Mouse (Mus musculus) forebrain, embryonic 13.5 days (tissue): ENCODE measurements around the gene Nomo1. TPM values are rescaled to one million over a fixed set of nuclear protein-coding genes. Genes with fewer than 3 reads are reported as not detected.

Experiments used
- ATAC-seq: fragments of 200-750 bp; cut with Nextera tagmentation; 2 replicates; pipeline ENCODE4 v1.8.0; 2017
- H3K27ac ChIP-seq: fragments of 300-500 bp; sonication (generic); 2 replicates; pipeline ENCODE4 v1.5.1; 2015; ENCODE audit warnings: inconsistent platforms, mild to moderate bottlenecking, moderate library complexity
- H3K27me3 ChIP-seq: fragments of 300-500 bp; sonication (generic); 2 replicates; pipeline ENCODE4 v1.6.1; 2015; ENCODE audit warnings: mild to moderate bottlenecking, inconsistent platforms
- H3K36me3 ChIP-seq: fragments of 300-500 bp; sonication (generic); 2 replicates; pipeline ENCODE4 v1.6.1; 2015; ENCODE audit warnings: mild to moderate bottlenecking, inconsistent platforms; ENCODE audit not compliant: poor library complexity, severe bottlenecking
- H3K4me1 ChIP-seq: fragments of 300-500 bp; sonication (generic); 2 replicates; pipeline ENCODE4 v1.6.1; 2015; ENCODE audit warnings: inconsistent platforms
- H3K4me2 ChIP-seq: fragments of 300-500 bp; sonication (generic); 2 replicates; pipeline ENCODE4 v1.6.1; 2015; ENCODE audit warnings: inconsistent platforms, mild to moderate bottlenecking, moderate library complexity
- H3K4me3 ChIP-seq: fragments of 300-500 bp; sonication (generic); 2 replicates; pipeline ENCODE4 v1.5.1; 2015; ENCODE audit warnings: mild to moderate bottlenecking, inconsistent platforms
- H3K9ac ChIP-seq: fragments of 300-500 bp; sonication (generic); 2 replicates; pipeline ENCODE4 v1.6.1; 2015; ENCODE audit warnings: mild to moderate bottlenecking, inconsistent platforms
- H3K9me3 ChIP-seq: fragments of 300-500 bp; sonication (generic); replicated peaks from 2 replicates; pipeline ENCODE4 v1.6.1; 2016; ENCODE audit warnings: inconsistent platforms
- WGBS: fragments of 180-500 bp; shearing (Covaris S2); methylation state at CpG from one replicate; pipeline ENCODE4 v1.1.7; 2015; 5-methylcytosine and 5-hydroxymethylcytosine counted together
- polyA plus RNA-seq: library from polyadenylated mRNA; unstranded; fragments of >200 nt; fragmentation: Nextera tagmentation; extraction: Ambion mirVana; gene quantifications from 2 replicates; pipeline ENCODE4 v1.2.1, GENCODE M21; 2015

Nomo1 gene
- 30.7 and 32.3 TPM in 2 replicates for polyA plus RNA-seq

DNA sequence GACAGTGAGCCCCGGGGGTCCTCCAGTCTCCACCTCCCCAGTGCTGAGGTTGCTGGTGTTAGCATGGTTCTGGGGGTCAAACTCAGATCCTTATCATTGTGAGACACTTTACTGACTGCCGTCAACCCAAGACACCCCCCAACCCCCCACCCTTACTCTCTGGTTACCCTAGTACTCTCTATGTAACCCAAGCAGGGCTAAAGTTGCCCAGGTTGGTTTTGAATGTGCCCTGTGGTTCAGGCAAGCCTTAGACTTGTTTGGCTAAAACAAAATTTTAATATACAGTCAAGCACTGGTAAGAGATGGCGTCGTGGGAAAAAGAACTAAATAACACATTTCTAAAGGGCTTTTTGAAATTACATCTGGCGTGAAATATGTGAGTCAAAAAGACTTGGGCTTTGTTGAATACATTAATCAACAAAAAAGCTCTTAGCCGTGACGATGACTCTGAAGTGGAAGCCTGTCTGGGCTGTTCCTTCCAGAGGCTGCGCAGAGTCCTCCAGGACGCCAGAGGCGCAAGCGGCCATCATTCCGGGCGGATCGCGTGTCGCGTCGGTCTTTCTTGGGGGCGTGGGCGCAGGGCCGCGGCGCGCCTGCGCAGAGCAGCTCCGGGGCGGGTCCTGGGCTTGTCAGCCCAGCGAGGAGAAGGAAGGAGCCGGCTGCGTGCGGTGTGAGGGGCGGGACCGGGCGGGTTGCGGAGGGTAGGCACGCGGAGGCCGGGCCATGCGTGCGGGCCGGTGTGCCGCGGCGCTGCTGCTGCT, at the start of gene Nomo1:
TSS of gene Nomo1 (plus strand) at position 590 of the 761 bp plus-strand sequence.
- Histone ChIP-seq H3K4me1 (peaks cover 16% of the 10 kb centered on the region), H3K4me3 (peak within 1 kb of the TSS; percentile 89), H3K27me3 (peaks cover 8% of the 10 kb centered on the region), H3K9ac (peak within 1 kb of the TSS; percentile 93), H3K9me3 (no peaks in the 10 kb centered on the region), H3K36me3 (peaks cover 9% of the 10 kb centered on the region), H3K4me2 (peak within 1 kb of the TSS; percentile 95), H3K27ac (peak within 1 kb of the TSS; percentile 25; the same call in 1 of the 2 replicates)
- peak; percentile 97 for ATAC-seq
- 7% methylated on average over 31 of the region's 44 CpGs for WGBS

DNA sequence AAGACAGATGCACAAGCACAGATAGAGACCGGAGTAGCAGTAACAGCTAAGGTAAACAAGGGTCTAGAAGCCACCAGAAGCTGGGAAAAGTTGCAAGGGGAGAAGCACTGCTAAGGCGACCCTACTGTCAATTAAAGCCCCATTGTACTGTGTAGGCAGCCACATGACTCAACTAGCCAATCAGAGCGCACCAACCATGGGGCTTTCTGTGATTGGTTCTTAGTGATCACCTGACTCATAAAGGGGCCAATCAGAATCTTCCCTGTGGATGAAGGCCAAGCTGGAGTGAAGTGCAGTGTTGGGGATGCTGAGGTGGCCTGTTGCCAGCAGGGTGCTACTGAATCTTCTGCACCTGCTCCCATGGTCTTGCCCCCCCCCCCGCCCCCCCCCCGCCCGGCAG, 46.6 kb upstream of the Nomo1 start:
- no peak overlapping the region for H3K27ac ChIP-seq
- H3K9me3 ChIP-seq: no peaks in the 10 kb centered on the region; the same call in 1 of the 2 replicates
- 76% methylated on average over 6 of the region's 6 CpGs for WGBS
- H3K27me3 ChIP-seq: 0 out of 2 replicates have a peak, but pooled peaks cover 2% of the 10 kb centered on the region
- no peaks in the 10 kb centered on the region for H3K4me1 ChIP-seq
- H3K4me3 ChIP-seq: no peak overlapping the region
- no peak for ATAC-seq
- no peak overlapping the region for H3K9ac ChIP-seq
- H3K36me3 ChIP-seq: no peaks in the 10 kb centered on the region
- H3K4me2 ChIP-seq: no peak overlapping the region

DNA sequence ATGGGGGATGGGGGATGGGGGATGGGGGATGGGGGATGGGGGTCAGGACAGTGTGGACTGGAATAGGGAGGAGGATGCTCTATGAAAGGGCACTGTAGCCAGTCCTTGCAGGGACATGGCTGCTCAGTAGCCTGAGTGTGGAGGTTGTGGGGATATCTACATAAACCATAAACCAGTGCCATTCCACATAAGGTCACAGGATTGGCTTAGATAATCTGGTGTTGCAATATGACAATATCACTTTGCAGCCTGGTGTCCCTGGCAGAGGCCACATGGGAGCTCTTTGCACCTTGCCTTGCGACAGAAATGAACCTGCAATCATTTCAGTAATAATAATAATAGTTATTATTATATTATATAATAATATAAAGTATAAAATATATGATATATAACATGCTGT, 45.2 kb upstream of the Nomo1 start:
- Histone ChIP-seq H3K36me3 (no peaks in the 10 kb centered on the region), H3K4me2 (no peak overlapping the region), H3K27ac (no peak overlapping the region), H3K27me3 (0 out of 2 replicates have a peak, but pooled peaks cover 2% of the 10 kb centered on the region), H3K4me1 (no peaks in the 10 kb centered on the region), H3K4me3 (no peak overlapping the region), H3K9ac (no peak overlapping the region), H3K9me3 (no peaks in the 10 kb centered on the region; the same call in 1 of the 2 replicates)
- 86% methylated on average over 1 of the region's 1 CpGs for WGBS
- no peak for ATAC-seq

DNA sequence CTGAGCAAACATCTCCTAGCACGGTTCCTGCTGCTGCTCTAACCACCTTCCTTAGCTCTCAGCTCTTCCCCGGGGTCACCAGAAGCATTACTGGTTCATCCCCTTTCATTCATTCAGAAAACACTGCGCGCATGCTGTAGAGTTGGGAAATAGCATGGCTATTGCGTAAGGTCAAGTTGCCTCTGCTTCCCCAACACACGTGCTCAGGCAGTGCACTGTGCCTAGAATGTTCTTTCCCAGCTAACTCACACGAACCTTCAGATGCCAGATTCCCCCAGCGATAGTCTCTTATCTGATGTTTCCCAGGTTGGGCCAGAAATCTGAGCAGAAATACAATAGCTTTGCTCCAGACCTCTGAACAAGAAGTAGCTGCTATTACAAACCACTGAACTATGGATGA, 41.0 kb upstream of the Nomo1 start:
- no peak overlapping the region for H3K27ac ChIP-seq
- H3K9ac ChIP-seq: no peak overlapping the region
- 86% methylated on average over 8 of the region's 8 CpGs for WGBS
- no peak overlapping the region for H3K4me2 ChIP-seq
- no peak for ATAC-seq
- no peaks in the 10 kb centered on the region for H3K27me3 ChIP-seq
- H3K4me3 ChIP-seq: no peak overlapping the region
- H3K9me3 ChIP-seq: no peaks in the 10 kb centered on the region
- no peaks in the 10 kb centered on the region for H3K4me1 ChIP-seq
- H3K36me3 ChIP-seq: no peaks in the 10 kb centered on the region

DNA sequence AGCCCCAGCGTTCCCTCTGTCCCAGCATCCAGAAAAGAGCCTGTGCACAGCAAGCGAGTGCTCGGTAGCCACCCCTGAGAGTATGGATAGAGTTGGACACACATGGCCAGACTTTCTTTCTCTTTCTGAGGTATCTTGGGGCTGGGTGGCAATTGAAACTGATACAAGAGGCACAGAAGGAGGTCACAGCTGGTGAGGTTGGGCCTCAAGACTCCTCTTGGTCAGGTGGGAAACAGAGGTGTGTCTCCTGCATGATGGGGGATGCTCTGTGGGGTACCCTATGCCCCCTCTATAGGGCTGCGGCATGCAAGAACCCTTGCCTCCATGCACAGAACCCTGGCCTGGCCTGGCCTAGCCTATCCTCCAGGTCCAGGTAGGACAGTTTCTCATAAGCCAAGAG, 32.9 kb upstream of the Nomo1 start:
- Histone ChIP-seq H3K27me3 (no peaks in the 10 kb centered on the region), H3K4me3 (no peak overlapping the region), H3K4me2 (no peak overlapping the region), H3K4me1 (no peaks in the 10 kb centered on the region), H3K9me3 (no peaks in the 10 kb centered on the region), H3K9ac (no peak overlapping the region), H3K27ac (no peak overlapping the region), H3K36me3 (no peaks in the 10 kb centered on the region)
- WGBS: 94% methylated on average over 4 of the region's 4 CpGs
- no peak for ATAC-seq

DNA sequence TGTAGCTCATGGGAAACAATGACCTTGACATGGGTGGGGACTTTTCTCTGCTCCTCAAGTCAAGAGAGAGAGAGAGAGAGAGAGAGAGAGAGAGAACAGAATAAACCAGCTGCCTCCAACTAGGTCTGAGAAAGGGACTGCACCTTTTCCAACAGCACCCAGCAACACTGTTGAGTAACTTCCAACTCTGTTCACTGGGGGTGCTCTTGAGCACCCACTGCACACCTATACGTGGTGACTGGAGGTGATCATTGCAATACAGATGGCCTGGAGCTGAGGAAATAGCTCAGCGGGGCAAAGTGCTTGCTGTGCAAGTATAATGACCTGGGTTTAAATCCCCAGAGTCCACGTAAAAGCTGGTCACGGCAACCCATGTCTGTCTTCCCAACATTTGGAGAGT, 30.8 kb upstream of the Nomo1 start:
- Histone ChIP-seq H3K4me2 (no peak overlapping the region), H3K9me3 (no peaks in the 10 kb centered on the region), H3K36me3 (no peaks in the 10 kb centered on the region), H3K4me3 (no peak overlapping the region), H3K27ac (no peak overlapping the region), H3K27me3 (no peaks in the 10 kb centered on the region), H3K4me1 (no peaks in the 10 kb centered on the region), H3K9ac (no peak overlapping the region)
- WGBS: 59% methylated on average over 4 of the region's 4 CpGs
- no peak for ATAC-seq

DNA sequence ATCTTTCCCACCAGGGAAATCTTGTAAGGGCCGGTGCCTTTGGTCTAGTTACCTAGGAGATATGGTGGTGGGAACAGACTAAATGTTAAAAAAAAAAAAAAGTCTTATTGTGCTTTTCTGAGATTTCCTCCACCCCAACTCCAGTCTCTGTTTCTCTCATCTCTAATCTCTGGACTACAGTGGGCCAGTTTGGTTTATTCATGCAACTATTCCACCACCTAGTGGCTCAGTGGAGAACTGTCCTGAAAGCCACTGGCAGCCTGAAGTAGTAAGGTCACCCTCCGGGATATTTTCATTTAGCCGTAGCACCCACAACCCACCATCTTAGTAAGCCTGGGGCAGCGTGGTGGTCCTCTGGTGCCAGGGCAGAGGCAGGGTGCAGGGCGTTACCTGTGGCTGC, 23.9 kb upstream of the Nomo1 start:
- 20% methylated on average over 5 of the region's 5 CpGs for whole genome bisulfite sequencing

DNA sequence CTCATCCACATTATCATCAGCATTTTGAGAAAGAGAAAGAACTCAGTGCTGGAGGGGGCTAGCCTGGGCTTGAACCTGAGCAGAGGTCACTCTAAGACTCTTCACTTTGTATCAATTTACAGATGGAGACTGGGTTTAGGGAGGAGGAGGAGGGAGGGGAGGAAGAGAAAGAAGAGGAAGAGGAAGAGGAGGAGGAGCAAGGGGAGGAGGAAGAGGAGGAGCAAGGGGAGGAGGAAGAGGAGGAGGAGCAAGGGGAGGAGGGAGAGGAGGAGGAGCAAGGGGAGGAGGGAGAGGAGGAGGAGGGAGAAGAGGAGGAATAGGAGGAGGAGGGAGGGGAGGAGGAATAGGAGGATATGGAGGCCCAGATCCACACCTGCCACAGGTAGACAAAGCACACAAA, 21.4 kb upstream of the Nomo1 start:
- Histone ChIP-seq H3K9me3 (no peaks in the 10 kb centered on the region), H3K4me2 (no peak overlapping the region), H3K4me1 (peaks cover 8% of the 10 kb centered on the region), H3K36me3 (no peaks in the 10 kb centered on the region), H3K27ac (no peak overlapping the region), H3K27me3 (no peaks in the 10 kb centered on the region), H3K4me3 (no peak overlapping the region), H3K9ac (no peak overlapping the region)
- no peak for ATAC-seq

More for the DNA sequence above, 23.9 kb upstream of the Nomo1 start:
- H3K9me3 ChIP-seq: no peaks in the 10 kb centered on the region
- H3K27ac ChIP-seq: no peak overlapping the region
- no peak overlapping the region for H3K4me3 ChIP-seq
- H3K4me2 ChIP-seq: no peak overlapping the region
- peak; percentile 53; the same call in 1 of the 2 replicates for ATAC-seq
- peaks cover 8% of the 10 kb centered on the region for H3K4me1 ChIP-seq
- no peaks in the 10 kb centered on the region for H3K36me3 ChIP-seq
- no peak overlapping the region for H3K9ac ChIP-seq
- H3K27me3 ChIP-seq: no peaks in the 10 kb centered on the region

DNA sequence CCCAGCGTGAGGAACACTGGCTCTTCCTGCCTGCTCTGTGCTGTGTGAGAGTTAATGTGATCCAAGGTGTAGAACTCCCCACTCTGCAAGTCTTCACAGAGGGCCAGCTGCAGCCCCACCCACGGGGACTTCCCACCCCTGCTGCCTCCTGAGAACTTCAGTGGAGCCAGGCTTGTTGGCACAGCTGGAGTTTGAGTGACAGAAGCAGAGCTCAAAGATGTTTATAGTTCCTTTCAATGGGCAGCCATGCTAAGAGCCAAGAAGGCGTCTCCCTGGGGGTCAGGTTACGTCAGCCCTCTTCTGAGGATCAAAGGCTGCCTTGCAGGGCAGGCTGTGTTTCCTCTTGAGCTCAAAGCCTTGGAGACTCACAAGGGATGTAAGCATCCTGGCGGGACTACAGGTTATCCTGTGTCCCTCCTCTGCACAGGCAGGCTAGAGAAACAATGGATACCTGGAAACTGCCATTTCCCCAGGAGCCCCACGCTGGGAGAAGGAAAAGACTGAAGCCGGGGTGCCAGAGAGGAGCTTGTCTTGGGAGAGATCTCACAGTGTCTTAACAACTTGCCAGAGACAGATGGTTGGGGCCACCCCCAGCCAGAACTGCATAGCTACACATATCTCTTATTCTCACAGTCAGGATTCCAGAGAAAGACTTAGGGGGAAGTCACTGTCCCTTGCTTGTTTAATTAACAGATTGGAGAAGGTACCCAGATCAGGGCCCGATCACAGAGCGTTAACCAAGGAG, 20.1 kb upstream of the Nomo1 start:
- no peak overlapping the region for H3K27ac ChIP-seq
- 14% methylated on average over 9 of the region's 9 CpGs for WGBS
- no peaks in the 10 kb centered on the region for H3K36me3 ChIP-seq
- H3K27me3 ChIP-seq: no peaks in the 10 kb centered on the region
- ATAC-seq: no peak
- no peak overlapping the region for H3K4me2 ChIP-seq
- H3K9me3 ChIP-seq: no peaks in the 10 kb centered on the region
- no peak overlapping the region for H3K4me3 ChIP-seq
- no peak overlapping the region for H3K9ac ChIP-seq
- H3K4me1 ChIP-seq: peaks cover 8% of the 10 kb centered on the region

DNA sequence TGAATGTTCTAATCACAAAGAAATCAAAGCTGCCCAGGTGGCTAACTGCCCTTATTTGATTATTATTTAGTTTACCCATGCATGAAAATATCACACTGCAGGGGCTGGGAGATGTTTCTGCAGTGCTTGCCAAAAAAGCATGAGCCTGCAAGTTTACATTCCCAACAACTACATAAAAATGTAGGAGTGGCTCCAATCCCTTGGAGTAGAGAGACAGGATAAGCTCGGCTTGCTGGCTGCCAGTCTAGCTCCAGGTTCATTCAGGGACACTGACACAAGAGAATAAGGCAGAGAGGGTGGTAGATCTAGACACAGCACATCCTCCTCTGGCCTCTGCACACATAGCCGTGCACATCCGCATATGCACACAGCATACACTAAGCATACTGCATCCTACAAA, 13.9 kb upstream of the Nomo1 start:
- Histone ChIP-seq H3K4me2 (no peak overlapping the region), H3K4me1 (no peaks in the 10 kb centered on the region), H3K27ac (no peak overlapping the region), H3K9me3 (no peaks in the 10 kb centered on the region), H3K27me3 (no peaks in the 10 kb centered on the region), H3K9ac (peak overlapping the region; percentile 9; the same call in 1 of the 2 replicates), H3K36me3 (no peaks in the 10 kb centered on the region), H3K4me3 (no peak overlapping the region)
- WGBS: 74% methylated on average over 3 of the region's 3 CpGs
- no peak for ATAC-seq

DNA sequence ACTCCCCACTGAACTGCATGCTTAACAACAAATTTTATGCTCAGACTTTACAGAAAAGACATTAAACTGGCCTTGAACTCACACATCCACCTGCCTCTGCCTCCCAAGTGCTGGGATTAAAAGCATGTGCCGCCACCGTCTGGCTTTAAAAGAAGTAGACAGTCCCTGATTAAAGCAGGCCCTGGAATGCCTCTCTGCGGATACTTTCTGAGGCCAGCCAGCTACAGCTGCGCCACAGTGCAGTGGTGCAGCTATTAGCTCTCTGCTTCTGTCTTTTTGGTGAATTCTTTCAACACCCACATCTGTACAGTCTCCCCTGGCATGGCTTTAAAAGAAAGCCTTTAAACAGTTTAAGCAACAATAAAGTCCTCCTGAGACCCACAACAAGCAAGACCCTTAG, 11.5 kb upstream of the Nomo1 start:
- Histone ChIP-seq H3K4me1 (no peaks in the 10 kb centered on the region), H3K4me3 (no peak overlapping the region), H3K9me3 (no peaks in the 10 kb centered on the region), H3K4me2 (no peak overlapping the region), H3K36me3 (no peaks in the 10 kb centered on the region), H3K27me3 (no peaks in the 10 kb centered on the region), H3K9ac (no peak overlapping the region), H3K27ac (no peak overlapping the region)
- 29% methylated on average over 4 of the region's 4 CpGs for WGBS
- no peak for ATAC-seq

DNA sequence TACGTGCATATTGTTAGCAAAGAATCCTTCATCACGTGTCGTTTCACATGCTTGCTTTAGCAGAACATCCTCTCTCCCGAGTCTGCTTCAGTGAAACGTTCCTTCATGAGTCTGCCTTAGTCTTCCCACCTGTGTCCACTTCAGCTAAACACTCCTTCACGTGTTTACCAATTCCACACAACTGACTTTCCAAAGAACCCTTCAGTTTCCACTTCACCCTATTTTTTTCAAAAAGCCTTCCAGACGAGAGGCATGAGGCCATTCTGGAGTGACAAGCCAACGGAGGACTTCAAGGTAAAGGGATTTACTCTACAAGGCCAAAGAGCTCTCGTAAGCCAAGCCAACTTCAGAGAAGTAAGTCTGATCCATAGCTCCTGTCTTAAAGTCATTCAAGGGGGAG, 8.1 kb upstream of the Nomo1 start:
- Histone ChIP-seq H3K27ac (no peak overlapping the region), H3K9ac (no peak overlapping the region), H3K36me3 (no peaks in the 10 kb centered on the region), H3K9me3 (no peaks in the 10 kb centered on the region), H3K4me1 (no peaks in the 10 kb centered on the region), H3K27me3 (peaks cover 8% of the 10 kb centered on the region), H3K4me3 (no peak overlapping the region), H3K4me2 (no peak overlapping the region)
- no peak for ATAC-seq
- 79% methylated on average over 9 of the region's 9 CpGs for WGBS
